Mouse (Mus musculus): ENCODE measurements around the gene Cldn15.

Cldn15 gene

DNA sequence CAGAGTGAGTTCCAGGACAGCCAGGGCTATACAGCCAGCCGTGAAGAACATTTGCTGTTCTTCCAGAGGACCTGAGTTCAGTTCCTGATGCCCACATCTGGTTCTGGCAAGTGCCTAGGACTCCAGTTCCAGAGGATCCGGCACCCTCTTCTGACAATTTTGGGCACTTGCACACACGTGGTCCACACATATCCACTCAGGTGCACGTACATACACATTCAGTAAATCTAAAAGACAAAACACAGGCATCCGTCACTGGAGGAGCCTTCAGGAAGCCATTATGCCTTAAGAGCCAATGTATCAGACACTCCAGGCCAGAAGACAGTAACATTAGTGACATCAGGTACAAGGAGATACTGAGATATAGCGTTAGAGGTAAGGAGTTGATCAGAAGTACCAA lies 15.9 kb upstream of the Cldn15 start:
- no peak for DNase-seq

DNA sequence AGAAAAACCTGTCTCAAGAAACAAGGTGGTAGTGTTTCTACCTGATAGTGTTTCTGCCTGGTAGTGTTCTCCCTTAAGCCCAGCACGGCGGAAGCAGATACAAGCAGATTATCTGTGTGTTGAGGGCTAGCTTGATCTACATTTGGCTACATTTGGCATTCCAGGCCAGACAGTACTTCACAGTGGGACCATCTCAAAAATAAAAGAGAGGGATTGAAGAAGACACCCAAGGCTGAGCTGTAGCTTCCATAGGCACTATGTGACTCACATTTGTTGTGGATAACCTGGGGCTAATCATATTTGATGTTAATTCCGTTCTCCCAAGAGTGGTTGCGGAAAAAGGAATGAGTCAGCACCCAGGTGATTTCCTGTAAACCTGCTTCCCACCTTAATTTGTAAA lies 14.3 kb upstream of the Cldn15 start:
- no peak for DNase-seq

DNA sequence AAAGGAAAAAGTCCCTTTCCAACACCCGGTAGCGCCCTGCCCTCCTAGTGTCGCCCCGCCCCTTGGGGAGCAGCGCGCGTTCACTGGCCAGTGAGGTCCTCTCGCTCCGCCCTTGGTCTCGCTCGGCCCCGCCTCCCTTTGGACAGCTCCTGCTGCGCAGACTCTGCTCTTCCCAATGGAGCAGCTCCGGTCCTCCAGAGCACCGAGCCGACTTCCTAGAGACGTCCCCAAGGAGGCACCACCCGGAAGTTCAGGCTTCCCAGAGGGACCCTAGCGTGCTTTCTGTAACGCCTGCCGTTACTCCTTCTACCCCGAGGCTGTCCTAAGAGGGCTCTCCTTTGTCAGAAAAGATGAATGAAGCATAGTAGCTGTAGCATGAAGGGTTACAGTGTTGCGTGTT lies 13.4 kb upstream of the Cldn15 start, which contains the start of gene Fis1:
Gene Fis1 (plus strand): TSS at position 261 of the 400 bp plus-strand sequence.
- DNase-seq = peak; percentile 97

DNA sequence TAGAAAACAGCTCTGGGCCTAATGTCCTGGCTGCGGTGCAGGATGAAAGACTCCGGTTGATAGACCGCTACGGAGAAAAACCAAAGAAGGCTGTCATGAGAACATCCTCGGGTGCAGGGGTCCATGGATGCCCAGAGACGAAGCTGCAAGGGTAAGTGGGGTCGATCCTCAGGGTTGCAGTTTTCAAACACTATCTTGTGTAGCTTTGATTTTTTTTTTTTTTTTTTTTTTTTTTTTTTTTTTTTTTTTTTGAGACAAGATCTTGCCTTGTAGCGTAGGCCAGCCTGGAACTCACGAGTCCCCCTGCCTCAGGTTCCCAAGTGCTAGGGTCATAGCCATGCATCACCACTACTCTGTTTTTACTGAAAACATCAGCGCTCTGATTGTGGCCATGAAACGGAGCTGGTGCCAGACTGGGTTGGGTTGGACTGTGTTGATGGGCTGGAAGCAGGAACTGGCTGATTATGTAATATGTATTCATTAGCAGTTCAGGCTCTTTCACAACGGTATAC lies 12.9 kb upstream of the Cldn15 start:
- peak; percentile 60 to 63 for DNase-seq

DNA sequence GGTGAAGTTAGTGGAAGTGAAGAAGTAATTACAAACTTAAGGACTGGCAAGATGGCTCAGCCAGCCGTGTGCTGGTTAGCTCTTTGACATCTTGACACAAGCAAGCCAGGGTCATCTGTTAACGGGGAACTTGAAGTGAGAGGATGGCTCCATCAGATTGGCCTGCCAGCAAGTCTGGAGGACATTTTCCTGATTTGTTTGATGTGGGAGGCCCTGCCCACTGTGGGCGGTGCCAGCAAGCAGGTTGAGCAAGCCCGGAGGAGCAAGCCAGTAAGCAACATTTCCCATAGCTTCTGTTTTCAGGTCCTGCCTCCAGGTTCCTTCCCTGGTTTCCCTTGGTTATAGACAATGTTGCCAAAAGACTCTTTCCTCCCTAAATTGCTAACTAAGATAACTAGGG lies 10.8 kb upstream of the Cldn15 start:
- no peak for DNase-seq

DNA sequence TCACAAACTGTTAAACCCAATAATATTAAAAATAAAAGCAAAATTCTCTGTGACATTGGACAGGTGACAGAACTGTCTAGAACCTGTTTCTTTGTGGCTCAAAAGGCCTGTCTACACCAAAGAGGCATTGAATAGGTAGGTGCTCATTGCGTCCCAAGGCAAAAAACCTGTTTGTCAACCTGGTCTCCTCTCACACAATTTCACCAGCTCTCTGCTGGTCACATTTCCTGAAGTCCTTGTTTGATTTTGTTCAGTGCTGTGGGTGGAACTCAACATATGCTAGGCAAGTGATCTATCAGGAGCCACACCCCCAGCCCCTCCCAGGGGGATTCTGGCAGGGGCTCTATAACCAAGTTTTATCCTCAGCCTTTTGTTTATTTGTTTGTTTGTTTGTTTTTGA lies 9.2 kb upstream of the Cldn15 start:
- no peak for DNase-seq

DNA sequence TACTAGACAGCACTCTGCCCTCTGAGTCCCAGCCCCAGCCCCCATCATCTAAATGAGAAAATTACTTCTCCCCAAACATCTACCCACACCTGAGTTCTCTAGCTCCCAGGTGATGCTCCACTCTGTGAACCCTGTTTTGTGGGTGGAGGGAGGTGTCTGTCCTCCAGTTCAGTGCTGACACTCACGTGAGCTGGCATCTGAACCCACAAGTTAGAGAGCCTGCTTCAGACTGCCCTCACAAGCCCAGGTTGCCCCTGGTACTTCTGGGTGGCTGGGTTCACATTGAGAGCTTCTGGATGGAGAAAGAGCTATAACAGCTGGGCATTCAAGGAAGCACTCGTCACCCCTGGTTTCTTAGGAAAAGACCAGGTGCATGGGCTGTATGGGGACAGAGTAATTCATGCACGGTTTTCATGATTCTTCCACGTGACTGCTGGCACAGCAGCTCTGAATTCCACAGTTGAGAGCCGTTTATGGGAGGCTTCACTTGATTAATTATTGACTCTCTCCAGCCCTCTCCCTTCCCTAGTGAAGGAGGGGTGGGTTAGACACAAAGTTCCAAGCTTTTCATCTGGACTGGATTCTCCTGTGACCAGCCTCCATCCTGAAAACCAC lies 7.3 kb upstream of the Cldn15 start:
- DNase-seq = no peak

DNA sequence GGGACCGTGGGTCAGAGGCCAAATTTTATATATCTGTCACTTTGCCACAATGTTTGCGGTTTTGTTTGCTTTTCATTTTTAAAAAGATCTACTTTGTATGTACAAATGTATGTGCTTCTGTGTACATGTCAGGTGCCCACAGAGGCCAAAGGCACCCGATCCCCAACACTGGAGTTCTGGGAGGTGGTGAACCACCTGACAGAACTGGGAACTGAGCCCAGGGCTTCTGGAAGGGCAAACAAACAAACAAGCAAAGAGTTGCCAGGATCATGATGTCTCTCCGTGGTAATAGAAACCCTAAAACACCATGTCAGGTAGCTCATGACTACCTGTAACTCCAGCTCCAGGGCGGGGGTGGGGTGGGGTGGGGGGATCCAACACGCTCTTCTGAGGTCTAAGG lies 6.4 kb upstream of the Cldn15 start:
- no peak for DNase-seq

DNA sequence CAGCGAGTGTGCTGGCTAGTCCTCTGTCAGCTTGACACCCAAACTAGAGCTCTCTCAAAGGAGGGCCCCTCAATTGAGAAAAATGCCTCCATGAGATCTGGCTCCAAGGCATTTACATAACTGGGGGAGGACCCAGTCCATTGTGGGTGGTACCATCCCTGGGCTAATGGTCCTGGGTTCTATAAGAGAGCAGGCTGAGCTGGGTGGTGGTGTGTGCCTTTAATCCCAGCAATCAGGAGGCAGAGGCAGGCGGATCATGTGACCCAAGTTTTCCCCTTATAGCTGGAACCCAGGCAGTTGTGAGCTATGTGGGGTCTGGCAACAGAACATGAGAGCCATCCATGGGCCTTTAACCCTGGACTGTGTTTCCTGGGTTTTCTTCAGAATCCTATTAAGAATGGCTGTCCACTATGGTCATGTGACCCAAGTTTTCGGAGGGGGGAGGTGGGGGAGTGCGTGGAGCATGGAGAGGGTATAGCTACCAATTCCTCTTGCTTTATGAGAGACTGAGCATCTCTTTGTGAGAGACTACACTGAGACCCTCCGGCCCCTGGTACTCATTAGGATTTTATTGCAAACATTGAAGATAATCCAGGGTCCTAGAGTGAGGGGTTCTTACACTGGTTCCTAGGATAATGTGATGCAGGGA lies 5.0 kb upstream of the Cldn15 start:
- peak in 1 of 2 experiments; percentile 54 for DNase-seq

DNA sequence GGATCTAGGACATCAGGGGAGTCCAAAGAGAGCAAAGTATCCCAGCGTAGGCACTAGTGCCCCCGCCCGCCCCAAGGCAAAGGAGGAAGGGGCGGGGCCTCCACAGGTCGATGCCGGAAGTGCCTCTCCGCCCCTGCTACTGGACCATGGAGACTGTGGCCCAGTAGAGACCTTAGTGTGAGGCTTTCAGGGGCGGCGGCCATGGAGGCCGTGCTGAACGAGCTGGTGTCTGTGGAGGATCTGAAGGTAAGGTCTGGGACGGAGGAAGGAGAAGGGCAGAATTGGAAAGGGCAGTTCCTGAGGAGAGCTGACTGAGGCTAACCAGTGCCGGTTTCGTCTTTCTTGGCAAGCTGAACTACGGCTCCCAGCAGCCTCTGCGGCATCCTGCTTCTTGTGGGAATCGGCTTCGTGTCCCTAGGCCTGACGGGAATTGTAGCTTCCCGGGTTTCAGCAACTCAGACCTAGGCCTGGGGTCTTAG lies 4.4 kb upstream of the Cldn15 start:
- DNase-seq = peak; percentile 91 to 92

DNA sequence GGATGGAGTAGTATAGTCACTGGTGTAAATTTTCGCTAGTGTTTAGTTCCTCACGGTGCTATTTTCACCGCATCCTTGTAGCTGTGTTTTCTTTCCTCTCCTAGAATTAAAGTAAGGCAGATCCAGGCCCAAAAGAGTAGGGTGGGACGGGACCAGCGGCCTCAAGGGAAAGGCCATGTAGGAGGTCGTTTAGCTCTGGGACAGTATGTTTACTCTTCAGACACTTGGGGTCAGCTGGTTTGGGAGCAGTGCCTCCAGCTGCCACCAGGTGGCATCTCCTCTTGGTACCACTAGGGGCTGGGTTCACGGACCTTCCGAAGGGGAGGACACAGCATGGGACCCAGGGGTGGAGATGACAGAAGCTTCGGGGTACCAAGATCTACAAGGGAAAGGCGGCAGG lies 3.9 kb upstream of the Cldn15 start:
- DNase-seq = peak; percentile 89 to 92

DNA sequence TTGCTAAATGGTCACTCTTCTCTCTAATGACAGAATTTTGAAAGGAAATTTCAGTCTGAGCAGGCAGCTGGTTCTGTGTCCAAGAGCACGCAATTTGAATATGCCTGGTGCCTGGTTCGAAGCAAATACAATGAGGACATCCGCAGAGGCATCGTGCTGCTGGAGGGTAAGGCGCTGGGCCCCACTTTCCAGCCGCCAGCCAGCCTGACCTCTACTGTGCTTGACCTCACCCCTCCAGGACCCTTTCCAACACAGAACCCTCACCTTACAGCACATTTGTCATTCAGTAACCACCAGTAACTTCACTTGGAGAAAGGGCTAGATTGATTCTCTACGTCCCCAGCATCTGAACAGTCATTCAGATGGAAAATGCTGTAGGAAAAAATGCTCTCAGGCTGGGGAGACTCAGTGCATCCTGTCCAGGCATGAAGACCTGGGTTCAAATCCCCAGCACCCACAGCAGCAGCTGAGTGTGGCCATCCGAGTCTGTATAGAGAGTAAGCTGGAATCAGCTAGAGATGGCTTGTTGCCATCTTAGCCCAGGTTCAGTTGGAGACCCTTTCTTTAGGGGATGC lies 3.4 kb upstream of the Cldn15 start:
- DNase-seq = no peak

DNA sequence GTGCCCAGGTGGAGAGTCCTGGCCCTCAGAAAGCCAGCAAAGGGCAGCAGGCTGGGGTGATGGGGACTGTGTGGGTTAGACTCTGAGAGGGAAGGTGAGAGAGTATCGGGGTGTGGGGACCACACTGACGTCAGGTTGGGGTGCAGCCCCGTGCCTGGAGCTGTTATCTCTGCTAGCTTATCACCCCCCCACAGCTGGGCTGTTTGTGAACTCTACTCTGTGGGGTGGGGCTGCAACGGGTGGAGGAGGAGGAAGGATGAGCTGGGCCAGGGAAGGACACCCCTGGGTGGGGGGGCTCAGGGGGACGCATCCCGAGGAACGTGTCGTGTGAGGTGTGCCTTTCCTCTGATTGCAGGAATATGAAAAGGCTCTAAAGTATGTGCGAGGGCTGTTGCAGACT lies 1.2 kb upstream of the Cldn15 start:
- DNase-seq = no peak

DNA sequence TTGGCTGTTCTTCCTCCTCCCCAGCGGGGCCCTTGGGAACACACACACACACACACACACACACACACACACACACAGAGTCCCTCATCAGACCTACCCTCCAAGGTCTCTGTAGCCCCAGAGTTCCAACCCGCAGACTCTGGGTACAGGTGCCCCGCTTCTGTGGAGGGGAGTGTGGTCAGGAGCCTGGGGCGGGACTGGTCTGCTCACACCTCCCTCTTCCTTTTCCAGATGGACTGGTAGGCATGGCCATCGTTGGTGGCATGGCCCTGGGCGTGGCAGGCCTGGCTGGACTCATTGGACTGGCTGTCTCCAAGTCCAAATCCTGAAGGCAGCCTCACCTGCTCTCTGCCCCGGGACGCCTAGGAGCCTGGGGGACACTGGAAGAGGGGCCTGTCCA lies 730 bp upstream of the Cldn15 start:
- DNase-seq = no peak

DNA sequence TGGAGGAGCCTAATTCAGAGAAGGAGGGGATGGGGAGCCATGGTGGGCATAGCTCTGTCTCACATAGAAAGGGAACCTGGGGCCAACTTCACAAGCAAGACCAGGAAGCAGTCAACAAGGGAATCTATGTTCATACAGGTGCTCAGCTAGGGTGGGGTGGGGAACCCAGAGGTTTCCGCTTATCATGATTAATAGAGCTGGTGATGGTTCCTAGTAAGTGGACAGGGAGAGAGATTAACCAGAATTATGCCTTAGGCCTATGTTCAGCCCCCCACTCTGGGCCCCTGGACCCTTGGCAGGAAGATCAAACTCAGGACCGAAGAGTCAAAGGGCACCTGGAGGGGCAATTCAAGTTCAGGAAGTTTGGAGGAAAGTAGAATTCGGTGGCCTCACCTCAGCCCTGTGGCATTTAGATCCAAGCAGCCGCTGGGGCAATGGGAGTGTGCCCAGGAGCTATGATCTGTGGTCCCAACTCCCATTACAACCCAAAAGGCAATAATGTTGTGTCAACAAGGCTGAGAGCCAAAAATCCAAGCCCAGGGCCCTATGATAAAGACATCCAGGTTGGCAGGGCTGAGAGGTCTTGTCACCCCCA lies 542 bp downstream of the Cldn15 start:
- DNase-seq = no peak

DNA sequence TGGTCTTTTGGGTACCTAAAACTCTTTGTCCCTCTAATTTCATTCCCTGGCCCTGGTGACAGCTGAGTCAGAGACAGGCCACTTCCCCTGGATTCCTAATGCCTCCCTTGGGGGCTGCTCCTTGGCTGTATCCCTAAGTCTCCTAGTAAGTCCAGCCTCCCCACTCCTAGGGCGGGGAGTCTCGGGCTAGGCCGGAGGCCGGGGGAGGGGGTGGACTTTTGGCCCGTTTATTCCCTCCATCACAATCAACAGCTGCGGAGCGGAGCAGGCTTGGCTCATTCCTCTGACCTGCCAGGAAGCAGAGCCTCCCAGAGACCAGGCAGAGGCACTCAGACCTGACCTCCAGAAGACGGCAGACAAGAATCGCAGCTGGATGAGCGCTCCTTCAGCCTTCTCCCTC lies 1.2 kb downstream of the Cldn15 start:
- no peak for DNase-seq

DNA sequence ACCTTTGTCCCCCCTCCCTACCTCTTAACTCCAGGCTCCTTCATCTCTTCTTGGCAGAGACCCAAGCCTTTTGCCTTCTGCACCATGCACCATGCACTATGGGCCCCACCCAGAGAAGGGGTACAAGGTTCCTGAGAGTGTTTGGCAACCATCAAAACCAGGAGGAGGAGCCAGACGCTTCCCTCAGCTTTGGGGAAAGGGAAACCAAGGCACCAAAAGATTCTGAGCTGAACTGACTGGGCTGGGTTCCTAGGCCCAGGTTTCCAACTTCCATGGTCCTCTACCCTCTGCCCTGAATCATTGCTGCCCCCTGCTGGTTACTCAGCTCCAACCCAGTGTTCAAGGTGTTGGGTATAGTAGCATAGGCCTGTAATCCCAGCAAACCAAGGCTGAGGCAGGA lies 4.3 kb downstream of the Cldn15 start:
- DNase-seq = peak; percentile 37 to 69

DNA sequence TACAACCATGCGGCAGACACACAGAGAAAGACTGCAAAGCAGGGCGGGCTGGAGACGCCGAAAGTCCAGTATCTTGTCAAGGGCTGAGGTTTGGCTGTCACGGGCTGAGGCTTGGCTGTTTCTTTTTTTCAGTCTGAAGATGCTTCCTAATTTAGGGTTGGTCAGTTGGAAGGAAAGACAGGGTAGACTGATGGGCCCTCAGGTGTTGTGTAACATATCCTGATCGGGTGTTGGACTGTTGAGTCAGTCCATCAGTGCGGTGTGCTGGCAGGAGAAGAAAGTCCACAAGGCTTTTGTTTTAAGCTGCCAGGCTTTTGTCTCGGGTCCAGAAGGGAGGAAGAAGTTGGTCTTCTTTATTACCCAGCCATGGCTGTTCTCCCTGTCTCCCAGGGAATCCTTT lies 7.3 kb downstream of the Cldn15 start:
- no peak for DNase-seq

DNA sequence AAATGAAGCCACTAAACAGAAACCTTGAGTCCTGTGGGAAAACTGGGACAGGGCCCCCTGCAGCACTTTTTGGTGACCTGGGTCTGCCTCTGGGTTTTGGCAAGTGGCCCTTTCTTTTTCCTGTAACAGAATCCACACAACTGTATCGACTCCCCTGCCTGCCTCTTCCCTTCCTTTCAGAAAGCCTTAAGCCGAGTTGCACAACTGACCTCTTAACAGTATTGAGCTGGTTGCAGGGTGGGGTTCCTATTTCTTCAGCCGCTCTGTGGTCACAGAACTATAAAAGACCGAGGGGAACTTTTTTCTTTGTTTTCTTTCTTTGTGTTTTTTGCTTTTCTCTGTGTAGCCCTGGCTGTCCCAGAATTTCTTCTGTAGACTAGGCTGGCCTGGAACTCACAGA lies 11.4 kb downstream of the Cldn15 start:
- DNase-seq = no peak

DNA sequence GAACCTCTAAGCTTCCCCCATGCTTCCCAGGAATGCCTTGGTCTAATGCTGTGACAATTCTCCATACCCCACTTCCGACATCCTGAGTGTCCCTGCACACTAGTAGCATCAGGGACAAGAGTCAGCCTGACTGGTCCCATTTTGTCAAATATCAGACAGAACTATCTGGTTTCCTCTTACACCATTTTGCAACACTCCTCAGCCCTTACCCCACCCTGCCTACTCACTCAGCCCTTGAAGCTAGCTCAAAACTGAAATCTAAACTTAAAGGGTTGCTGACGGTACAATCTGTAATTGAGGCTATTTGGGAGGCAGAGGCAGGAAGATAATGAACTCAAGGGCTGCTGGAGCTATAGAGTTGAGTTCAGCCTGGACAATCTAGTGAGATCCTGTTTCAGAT lies 13.3 kb downstream of the Cldn15 start:
- DNase-seq = no peak

DNA sequence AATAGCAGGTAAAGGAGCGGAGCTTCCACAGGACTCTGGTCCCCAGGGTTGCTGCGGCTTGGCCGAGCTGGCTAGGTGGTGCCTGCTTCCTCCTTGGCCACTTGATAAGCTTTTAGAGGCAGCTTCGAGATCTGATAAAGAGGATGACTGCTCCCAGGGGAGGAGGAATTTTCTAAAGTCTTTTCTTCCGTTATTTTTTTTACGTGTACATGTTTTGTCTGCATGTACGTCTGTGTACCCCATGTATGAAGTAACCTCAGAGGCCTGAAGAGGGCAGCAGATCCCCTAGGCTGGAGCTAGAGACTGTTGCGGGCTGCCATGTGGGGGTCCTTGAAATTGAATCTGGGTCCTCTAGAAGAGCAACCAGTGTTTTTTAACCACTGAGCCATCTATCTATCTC lies 14.6 kb downstream of the Cldn15 start:
- DNase-seq = no peak

DNA sequence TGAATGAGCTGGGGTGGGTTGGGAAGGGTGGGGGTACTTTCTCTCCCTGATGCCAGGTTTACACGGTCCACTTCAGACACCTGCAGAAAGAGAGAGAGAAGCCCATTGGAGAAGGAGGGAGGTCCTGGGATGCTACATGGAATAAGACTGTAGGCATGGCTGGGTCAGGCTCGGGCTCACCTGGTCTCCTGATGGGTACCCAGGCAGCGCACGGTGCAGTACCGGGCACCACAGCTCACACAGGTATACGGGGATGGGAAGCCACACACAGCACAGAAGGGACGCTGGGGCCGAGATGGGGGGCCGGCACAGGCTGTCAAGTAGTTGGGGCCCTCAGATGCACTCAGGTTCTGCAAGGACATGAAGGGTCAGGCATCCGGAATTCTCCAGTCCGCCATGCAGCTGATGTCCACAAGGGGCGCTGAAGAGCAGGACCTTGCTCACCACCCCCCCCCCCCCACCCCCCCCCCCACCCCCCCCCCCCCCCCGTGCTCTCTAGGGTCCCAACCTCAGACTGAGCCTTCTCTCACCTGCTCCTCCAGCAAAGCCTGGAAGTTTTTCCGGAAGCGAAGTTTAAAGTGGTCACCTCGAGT lies 16.0 kb downstream of the Cldn15 start:
- peak; percentile 71 to 86 for DNase-seq

DNA sequence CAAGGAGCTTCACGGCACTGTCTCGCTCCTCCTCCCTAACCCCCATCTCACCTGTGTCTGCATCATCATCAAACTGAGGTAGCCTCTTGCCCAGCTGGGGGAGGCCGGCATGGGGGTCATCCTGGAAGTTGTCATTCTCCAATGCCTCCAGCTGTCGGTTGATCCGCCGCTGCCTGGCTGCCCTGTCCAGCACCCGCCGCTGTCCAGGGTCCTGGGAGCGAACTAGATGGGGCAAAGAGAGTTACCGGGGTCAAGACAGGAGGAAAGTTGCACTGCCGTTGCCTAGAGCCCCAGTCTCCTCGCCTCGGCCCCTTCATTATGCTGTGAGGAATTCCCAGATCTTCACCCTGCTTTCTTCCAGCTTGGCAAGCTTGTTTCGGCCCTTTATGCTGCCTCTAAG lies 18.4 kb downstream of the Cldn15 start:
- no peak for DNase-seq
